Comparison of ENCODE assay signal across 8 mouse cellular contexts in the genomic region with DNA sequence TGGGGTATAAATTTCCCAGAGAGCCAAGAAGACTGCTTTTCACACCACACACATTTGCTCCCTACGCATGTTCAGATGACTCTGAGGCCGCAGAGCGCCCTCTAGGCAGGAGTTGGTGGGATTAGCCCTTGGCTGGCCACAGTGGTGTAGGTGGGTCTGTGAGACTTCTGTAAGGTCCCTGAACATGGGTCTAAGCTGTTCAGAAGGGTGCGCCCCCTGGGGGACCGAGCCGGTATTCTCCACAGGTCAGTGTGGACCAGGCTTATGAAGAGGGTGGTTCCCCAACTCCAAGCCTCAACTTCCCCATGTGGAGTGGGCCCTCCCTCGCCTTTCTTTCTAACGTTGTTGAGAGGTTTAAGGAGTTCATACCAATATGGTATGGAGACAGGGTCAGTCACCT. TPM values are rescaled to one million over a fixed set of nuclear protein-coding genes. Genes with fewer than 3 reads are reported as not detected.
DNase-seq lines count a peak whose midpoint lies in the region; ATAC-seq lines count a peak whose summit lies in the region.

No protein-coding gene starts in this region.

- intact Hi-C loops in gastrocnemius, postnatal 36 days (cut with DNase I): no loop called here

- no peak overlapping the region for H3K4me2 ChIP-seq in limb, embryonic 13.5 days (replicated peaks)
- no peak overlapping the region for H3K4me2 ChIP-seq in neural tube, embryonic 11.5 days (ENCODE audit: low read depth)

- peak overlapping the region; percentile 28; the same call in 1 of the 2 replicates for H3K27ac ChIP-seq in limb, embryonic 13.5 days
- H3K27ac ChIP-seq in neural tube, embryonic 11.5 days (ENCODE audit: low read depth, low read length): no peak overlapping the region

- H3K27me3 ChIP-seq in limb, embryonic 13.5 days: no peaks in the 10 kb centered on the region
- H3K27me3 ChIP-seq in neural tube, embryonic 11.5 days (ENCODE audit: control insufficient read depth, insufficient read depth, low read length): no peaks in the 10 kb centered on the region

- peaks cover 4% of the 10 kb centered on the region; the same call in 1 of the 2 replicates for H3K9me3 ChIP-seq in limb, embryonic 13.5 days
- H3K9me3 ChIP-seq in neural tube, embryonic 11.5 days (ENCODE audit: control insufficient read depth, low read length): no peaks in the 10 kb centered on the region

- H3K4me1 ChIP-seq in limb, embryonic 13.5 days: peaks cover 27% of the 10 kb centered on the region
- H3K4me1 ChIP-seq in neural tube, embryonic 11.5 days (ENCODE audit: control insufficient read depth, insufficient read depth, low read length): 0 out of 2 replicates have a peak, but pooled peaks cover 3% of the 10 kb centered on the region

- no peak overlapping the region for H3K9ac ChIP-seq in limb, embryonic 13.5 days
- no peak overlapping the region for H3K9ac ChIP-seq in neural tube, embryonic 11.5 days (ENCODE audit: low read length)

- DNase-seq in gastrocnemius, postnatal 10 days: peak; percentile 55
- DNase-seq in gastrocnemius, postnatal 36 days: no peak
- peak; percentile 57 for DNase-seq in A20 (ENCODE audit: low read depth, low spot score)
- peak; percentile 67 for DNase-seq in adrenal gland, postnatal 10 days
- DNase-seq in heart, postnatal 4 days: peak; percentile 60
- peak; percentile 28 for DNase-seq in neural tube, embryonic 11.5 days (ENCODE audit: low spot score)
- no peak for DNase-seq in yolk sac, embryonic 10.5 days (ENCODE audit: low spot score)

- WGBS in limb, embryonic 13.5 days: 45% methylated on average over 8 of the region's 8 CpGs
- 46% methylated on average over 8 of the region's 8 CpGs for WGBS in neural tube, embryonic 11.5 days

- no peak for ATAC-seq in limb, embryonic 13.5 days (ENCODE audit: low FRiP score, low read depth)
- ATAC-seq in neural tube, embryonic 11.5 days (ENCODE audit: insufficient read depth, low FRiP score, low TSS enrichment): no peak

- no peaks in the 10 kb centered on the region for H3K36me3 ChIP-seq in limb, embryonic 13.5 days
- H3K36me3 ChIP-seq in neural tube, embryonic 11.5 days (ENCODE audit: control insufficient read depth, insufficient read depth, low read length): no peaks in the 10 kb centered on the region

- no peak overlapping the region for H3K4me3 ChIP-seq in limb, embryonic 13.5 days
- H3K4me3 ChIP-seq in neural tube, embryonic 11.5 days (ENCODE audit: low read depth, low read length): no peak overlapping the region

RNA-seq across cellular contexts. Expression of gene Gna12, which starts 59.3 kb away (rescaled TPM):
- total RNA-seq in gastrocnemius, postnatal 10 days (2021): 10 to 100 TPM; 38.2 to 42.4 TPM
- 10 to 100 TPM; 23.1 to 26.4 TPM for total RNA-seq in gastrocnemius, postnatal 36 days (2021)
- total RNA-seq in adrenal gland, postnatal 10 days (2021): 100 to 1,000 TPM; 113 to 121 TPM
- 10 to 100 TPM; 85.9 to 86.8 TPM for total RNA-seq in heart, postnatal 4 days (2021)
- polyA plus RNA-seq in limb, embryonic 13.5 days (2015; fragmentation: Nextera tagmentation; extraction: Ambion mirVana): 12.0 and 13.8 TPM in 2 replicates
- 60.3 and 65.0 TPM in 2 replicates for polyA plus RNA-seq in neural tube, embryonic 11.5 days (2014; fragmentation: Nextera tagmentation; extraction: Ambion mirVana)

Comparison
In these comparisons a context has a peak if more than half of its experiments do, and no peak if none do; other contexts are left out.
1. DNase-seq: peak in gastrocnemius, postnatal 10 days (single experiment), A20 (single experiment), adrenal gland, postnatal 10 days (single experiment), heart, postnatal 4 days (single experiment) and neural tube, embryonic 11.5 days (single experiment); none in gastrocnemius, postnatal 36 days (0 of 2) and yolk sac, embryonic 10.5 days (single experiment).